Mouse (Mus musculus): ENCODE results near the gene Fbxl18.

GRCm38 (mm10) chr5:142850916-142851680, 44.1 kb downstream of the Fbxl18 start:
- TF ChIP-seq USF2 (IDR thresholded peaks at IDR 0.05; ENCODE audit: borderline replicate concordance in 1 of 2, insufficient read depth in 1 of 2, low read depth in 1 of 2, low read length in 2 of 2), result no peak
- no peak for TF ChIP-seq MAZ (IDR thresholded peaks at IDR 0.05; ENCODE audit: low read depth, low read length)
- TF ChIP-seq MAX (IDR thresholded peaks at IDR 0.05; ENCODE audit: low read length), result no peak
- no peak for TF ChIP-seq ZMIZ1 (IDR thresholded peaks at IDR 0.05; ENCODE audit: low read depth, low read length)
- TF ChIP-seq HCFC1 (IDR thresholded peaks at IDR 0.05; ENCODE audit: low read depth, low read length), result no peak
